Mouse (Mus musculus): ENCODE data around the gene AW011738. TPM values are rescaled to one million over a fixed set of nuclear protein-coding genes. Genes with fewer than 3 reads are reported as not detected.

AW011738 gene
- polyA plus RNA-seq, 1 experiment from 2014 or later = 0.60 TPM

DNA sequence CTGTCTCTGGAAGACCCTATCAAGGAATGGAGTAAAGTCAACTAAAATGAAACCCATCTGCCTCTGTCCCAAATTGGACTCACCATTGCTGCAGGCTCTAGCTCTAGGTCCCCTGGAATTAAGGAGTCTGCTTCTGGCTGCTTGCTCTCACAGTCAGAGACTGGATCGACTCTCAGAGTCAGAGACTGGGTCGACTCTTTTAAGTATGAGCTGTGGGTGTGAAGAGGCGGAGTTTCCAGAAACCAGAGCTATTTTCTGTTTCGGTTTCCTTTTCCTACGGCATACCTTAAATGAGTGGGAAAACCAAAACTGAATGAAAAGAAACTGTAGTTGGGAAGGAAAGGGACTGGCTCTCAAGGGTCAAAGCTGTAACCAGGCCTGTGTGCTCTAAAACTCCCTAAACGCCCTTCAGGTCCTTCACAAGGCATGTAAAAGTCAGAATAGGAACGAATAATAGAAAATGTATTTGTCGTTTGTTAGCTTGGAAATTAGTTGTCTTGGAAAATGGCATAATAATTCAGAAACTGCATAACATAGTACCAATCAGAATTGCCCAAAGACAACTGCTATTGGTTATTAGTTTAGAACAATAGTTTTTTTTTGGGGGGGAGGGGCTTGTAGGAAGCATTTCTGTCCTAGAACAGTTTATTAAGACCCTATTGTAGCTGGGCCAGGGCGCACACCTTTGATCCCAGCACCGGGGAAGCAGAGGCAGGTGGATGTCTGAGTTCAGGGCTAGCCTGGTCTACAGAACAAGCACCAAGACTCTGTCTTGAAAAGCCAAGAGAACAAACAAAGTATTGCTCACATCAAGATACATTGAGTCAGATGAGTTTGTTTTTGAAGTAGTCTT, 2.3 kb upstream of the AW011738 start, which contains the start of gene Isg15:
Gene Isg15 (minus strand): TSS at position 196 of the 853 bp plus-strand sequence.
- in situ Hi-C loops (cut with MboI; ENCODE audit: low pct_unique_long_range_greater_than_20kb) = no loop called here
- DNase-seq (ENCODE audit: low read depth, low spot score) (no peak), ATAC-seq (no peak)
- no peak for TF ChIP-seq CTCF (IDR thresholded peaks at IDR 0.05)
- ChIA-PET CTCF (no interaction called here), POLR2A (no interaction called here)
- no peaks in the 10 kb centered on the region for H3K27me3 ChIP-seq

DNA sequence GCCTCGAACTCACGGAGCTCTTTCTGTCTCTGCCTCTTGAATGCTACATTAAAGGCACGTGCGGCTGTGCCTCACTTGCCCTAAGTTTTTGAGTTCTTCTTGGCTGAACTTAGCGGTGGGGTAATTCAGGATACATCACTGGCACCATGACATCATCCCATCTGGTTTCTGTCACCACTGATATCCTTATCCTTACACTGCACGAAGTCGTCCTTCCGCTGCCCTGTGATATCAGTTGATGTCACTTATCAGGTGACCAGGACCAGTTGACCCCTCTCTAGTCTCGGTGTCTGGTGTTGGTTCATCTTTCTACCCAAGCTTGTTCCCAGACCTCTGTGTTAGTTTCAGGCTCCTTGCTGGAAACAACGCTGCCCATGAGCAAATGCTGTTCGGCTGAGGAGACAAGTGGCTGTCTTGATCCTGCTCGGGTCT, 626 bp upstream of the AW011738 start:
- H3K27me3 ChIP-seq = no peaks in the 10 kb centered on the region
- ATAC-seq (no peak), DNase-seq (ENCODE audit: low read depth, low spot score) (no peak)
- CTCF ChIA-PET = no interaction called here
- no peak for TF ChIP-seq CTCF (IDR thresholded peaks at IDR 0.05)
- in situ Hi-C loops (cut with MboI; ENCODE audit: low pct_unique_long_range_greater_than_20kb) = no loop called here
- POLR2A ChIA-PET = no interaction called here

DNA sequence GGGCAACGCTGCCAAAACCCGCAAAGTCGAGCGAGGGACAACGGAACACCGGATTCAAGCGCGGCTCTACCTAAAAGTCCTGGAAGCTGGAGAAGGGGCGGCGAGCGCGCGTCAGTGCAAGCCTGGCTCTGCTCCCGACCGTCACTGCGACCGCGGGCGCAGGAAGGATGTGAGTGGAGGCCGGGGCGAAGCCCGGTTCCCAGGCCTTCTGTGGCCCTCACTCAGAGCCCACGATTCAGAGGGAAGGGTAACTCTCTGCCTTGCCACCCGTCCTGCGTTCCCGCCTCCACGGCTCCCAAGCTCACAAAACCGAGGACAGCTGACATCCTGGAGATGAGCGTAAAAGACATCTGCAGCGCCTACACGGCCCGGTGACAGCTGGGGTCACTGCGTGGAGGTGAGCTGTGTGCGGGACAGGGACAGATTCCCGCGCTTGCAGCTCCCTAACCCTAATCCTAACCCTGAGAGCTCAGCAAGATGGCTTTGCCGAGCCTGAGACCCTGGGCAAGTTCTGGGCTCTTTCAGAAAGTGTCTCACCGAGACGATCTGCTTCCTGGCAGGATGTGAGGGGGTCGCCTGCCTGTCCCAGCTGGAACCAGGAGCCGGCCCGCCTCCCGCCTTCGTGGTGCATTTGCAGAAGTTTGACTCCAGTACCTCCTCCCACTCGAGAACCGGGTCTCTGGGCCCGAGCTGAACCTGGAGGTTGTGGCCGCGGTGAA, 468 bp downstream of the AW011738 start:
- ChIA-PET POLR2A (no interaction called here), CTCF (no interaction called here)
- TF ChIP-seq CTCF (IDR thresholded peaks at IDR 0.05) = no peak
- H3K27me3 ChIP-seq = no peaks in the 10 kb centered on the region
- in situ Hi-C loops (cut with MboI; ENCODE audit: low pct_unique_long_range_greater_than_20kb) = no loop called here
- no peak for DNase-seq (ENCODE audit: low read depth, low spot score)
- no peak for ATAC-seq

DNA sequence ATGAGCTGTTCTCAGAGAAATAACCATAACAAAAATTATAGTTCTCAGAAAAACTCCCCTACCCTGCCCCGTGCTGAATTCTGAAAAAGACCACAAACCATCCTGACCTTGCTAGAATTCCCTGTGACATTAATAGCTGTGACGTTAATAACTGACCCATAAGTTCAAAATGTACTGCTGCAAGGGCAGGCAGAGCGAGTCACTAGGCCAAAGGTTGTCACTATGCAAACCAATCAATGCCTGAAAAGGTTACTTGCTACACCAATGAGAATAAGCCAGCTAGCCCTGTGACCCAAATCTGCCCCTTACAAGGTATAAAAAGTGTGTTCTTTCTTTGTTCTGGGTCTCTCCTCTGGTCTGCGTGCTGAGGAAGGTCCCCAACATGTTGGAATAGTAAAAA, 5.8 kb downstream of the AW011738 start:
- in situ Hi-C loops (cut with MboI; ENCODE audit: low pct_unique_long_range_greater_than_20kb) = no loop called here
- no peak for ATAC-seq

DNA sequence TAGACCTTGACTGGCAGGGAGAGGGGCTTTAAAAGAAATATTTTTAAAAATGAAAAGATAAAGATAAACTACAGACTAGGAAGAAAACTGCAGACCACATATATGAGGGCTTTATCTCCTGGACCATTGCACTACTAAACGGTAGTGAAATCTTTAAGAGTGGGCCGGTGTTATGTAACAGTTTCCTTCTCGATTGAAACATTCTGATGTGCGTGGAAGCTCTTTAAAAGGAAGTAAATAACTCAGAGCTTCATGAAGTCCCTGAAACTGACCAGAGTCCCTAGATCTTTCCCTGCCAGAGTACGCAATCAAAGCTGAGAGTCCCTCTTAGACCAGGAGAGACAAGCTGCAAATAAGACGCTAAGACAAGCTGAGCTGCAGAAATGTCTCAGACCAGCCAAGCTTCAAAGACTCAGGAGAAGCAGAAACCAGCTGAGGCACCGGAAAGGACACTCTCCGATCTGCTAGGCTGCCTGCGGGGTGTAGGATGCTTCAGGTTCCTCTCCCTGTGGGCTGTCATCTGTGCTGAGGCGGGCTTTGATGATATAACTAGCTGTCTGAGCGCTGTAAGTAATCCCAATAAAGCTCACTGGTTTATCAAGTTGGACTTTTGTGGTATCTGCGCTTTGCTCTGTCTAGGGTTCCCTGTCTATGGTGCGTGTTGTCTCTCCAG, 7.0 kb downstream of the AW011738 start:
- ChIA-PET CTCF (no interaction called here), POLR2A (no interaction called here)
- TF ChIP-seq CTCF (IDR thresholded peaks at IDR 0.05) = no peak
- H3K27me3 ChIP-seq = no peaks in the 10 kb centered on the region
- ATAC-seq = no peak
- DNase-seq (ENCODE audit: low read depth, low spot score) = no peak
- in situ Hi-C loops (cut with MboI; ENCODE audit: low pct_unique_long_range_greater_than_20kb) = no loop called here

More for the DNA sequence above, 5.8 kb downstream of the AW011738 start:
- POLR2A ChIA-PET = no interaction called here
- no peak for TF ChIP-seq CTCF (IDR thresholded peaks at IDR 0.05)
- H3K27me3 ChIP-seq = no peaks in the 10 kb centered on the region
- CTCF ChIA-PET = no interaction called here
- DNase-seq (ENCODE audit: low read depth, low spot score) = no peak

DNA sequence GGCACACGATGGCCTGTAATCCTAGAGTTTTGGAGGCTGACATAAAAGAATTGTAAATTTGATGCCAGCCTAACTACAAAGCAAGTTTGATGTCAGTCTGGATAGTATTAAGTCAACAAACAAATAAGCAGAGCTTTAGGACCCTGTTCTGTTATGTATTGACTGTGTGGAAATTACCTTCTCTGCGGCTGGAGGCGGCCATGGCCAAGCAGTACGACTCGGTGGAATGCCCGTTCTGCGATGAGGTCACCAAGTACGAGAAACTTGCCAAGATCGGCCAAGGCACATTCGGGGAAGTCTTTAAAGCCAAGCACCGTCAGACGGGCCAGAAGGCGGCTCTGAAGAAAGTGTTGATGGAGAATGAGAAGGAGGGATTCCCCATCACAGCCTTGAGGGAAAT, 10.0 kb downstream of the AW011738 start:
- in situ Hi-C loops (cut with MboI; ENCODE audit: low pct_unique_long_range_greater_than_20kb) = no loop called here
- ATAC-seq = no peak
- DNase-seq (ENCODE audit: low read depth, low spot score) = no peak
- no peaks in the 10 kb centered on the region for H3K27me3 ChIP-seq
- no peak for TF ChIP-seq CTCF (IDR thresholded peaks at IDR 0.05)
- POLR2A ChIA-PET = no interaction called here
- CTCF ChIA-PET = no interaction called here

DNA sequence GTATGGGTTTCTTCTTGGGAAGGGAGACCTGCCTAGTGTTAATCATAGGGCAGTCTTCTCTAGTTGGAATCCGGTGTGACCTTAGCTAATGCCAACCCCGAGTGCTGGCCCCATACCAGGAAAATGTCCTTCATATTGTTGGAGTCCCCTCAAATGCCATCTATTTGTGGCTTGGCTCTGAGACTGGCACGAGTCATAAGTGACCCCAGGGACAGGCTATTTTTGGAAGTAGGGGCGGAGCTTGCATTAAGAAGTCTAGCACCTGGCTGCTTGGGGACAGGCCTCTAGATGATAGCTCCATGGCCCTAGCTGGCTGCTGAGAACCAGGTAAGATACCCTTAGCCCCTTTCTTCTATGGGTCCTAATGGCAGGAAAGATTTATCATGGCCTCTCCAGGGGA, 12.5 kb downstream of the AW011738 start, which contains the start of gene Perm1:
Gene Perm1 (plus strand): TSS at position 220 of the 400 bp plus-strand sequence.
- no peak for TF ChIP-seq CTCF (IDR thresholded peaks at IDR 0.05)
- in situ Hi-C loops (cut with MboI; ENCODE audit: low pct_unique_long_range_greater_than_20kb) = no loop called here
- CTCF ChIA-PET = no interaction called here

DNA sequence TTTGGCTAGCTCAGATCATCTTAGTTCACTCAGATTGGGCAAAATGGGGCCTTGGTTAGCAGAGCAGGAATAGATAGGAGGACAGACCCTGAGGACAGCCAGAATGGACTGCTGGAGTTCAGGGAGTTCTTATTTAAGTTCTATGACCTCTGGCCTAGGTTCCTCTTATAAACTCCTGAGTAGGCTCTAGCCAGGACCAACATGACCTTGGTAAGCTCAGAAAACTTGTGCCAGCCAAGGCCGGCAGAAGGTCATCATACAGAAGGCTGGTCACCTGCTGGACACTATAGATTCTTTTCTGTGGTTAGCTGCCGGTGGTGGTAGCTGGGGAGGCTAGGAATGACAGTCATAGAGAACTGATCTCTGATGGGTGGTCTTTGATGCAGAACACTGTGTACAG, 13.1 kb downstream of the AW011738 start:
- no peak for DNase-seq (ENCODE audit: low read depth, low spot score)
- ChIA-PET CTCF (no interaction called here), POLR2A (no interaction called here)
- no peak for TF ChIP-seq CTCF (IDR thresholded peaks at IDR 0.05)
- no peaks in the 10 kb centered on the region for H3K27me3 ChIP-seq
- ATAC-seq = no peak
- in situ Hi-C loops (cut with MboI; ENCODE audit: low pct_unique_long_range_greater_than_20kb) = no loop called here

More for the DNA sequence above, 12.5 kb downstream of the AW011738 start, which contains the start of gene Perm1:
- POLR2A ChIA-PET = interaction anchor here (0.8 kb wide), 1 partner anchor 10 kb away, joined by 3 read pairs; no protein-coding TSS in a partner anchor
- H3K27me3 ChIP-seq = no peaks in the 10 kb centered on the region
- DNase-seq (ENCODE audit: low read depth, low spot score) (no peak), ATAC-seq (no peak)

DNA sequence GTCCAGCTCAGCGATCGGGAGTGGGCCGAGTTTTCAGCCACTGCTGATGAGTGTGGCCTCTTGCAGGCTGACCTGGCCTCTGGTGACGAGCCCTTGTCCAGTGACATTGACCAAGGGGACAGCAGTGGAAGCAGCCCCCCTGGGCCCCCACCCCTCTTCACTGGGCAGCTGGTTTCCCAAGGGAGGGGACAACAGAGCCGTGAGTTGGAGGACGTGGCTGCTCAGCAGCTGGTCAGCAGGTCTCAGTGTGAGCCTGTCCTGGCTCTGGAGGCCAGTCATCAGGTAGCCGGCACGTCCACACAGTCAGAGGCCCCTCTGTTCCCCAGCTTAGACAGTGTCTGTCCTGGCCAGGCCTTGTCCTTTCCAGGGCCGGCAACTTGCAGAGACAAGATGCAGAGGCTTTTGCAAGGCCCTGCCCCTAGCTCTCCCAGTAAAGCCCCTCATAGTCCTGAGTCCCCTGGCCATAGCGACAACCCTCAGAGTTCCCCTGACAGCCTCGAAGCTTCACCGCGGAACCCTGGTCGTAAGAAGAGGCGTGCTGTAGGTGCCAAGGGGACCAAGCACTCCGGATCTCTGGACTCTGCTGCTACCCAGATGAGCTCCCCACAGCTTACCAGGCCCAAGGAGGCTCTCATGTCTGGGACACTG, 14.0 kb downstream of the AW011738 start:
- ChIA-PET CTCF (no interaction called here), POLR2A (no interaction called here)
- in situ Hi-C loops (cut with MboI; ENCODE audit: low pct_unique_long_range_greater_than_20kb) = no loop called here
- TF ChIP-seq CTCF (IDR thresholded peaks at IDR 0.05) = no peak
- no peaks in the 10 kb centered on the region for H3K27me3 ChIP-seq
- DNase-seq (ENCODE audit: low read depth, low spot score) = no peak
- ATAC-seq = no peak

DNA sequence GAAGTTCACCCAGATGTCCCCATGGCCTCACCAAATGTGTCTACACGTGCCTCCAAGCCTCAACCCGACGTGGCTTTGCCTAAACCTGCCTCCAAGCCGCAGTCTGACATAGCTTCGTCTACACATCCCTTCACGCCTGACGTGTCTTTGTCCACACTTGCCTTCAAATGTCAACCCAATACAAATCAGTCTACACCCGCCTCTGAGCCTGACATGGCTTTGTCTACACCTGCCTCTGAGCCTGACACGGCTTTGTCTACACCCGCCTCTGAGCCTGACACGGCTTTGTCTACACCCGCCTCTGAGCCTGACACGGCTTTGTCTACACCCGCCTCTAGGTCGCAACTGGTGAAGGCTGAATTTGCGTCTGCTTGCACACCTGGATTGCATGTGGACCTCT, 14.7 kb downstream of the AW011738 start:
- ChIA-PET CTCF (no interaction called here), POLR2A (no interaction called here)
- no peaks in the 10 kb centered on the region for H3K27me3 ChIP-seq
- DNase-seq (ENCODE audit: low read depth, low spot score) (no peak), ATAC-seq (no peak)
- in situ Hi-C loops (cut with MboI; ENCODE audit: low pct_unique_long_range_greater_than_20kb) = no loop called here
- no peak for TF ChIP-seq CTCF (IDR thresholded peaks at IDR 0.05)
